Mouse (Mus musculus) kidney, embryonic 15.5 days (tissue): Measurements from ENCODE around the gene Vps51. TPM values are rescaled to one million over a fixed set of nuclear protein-coding genes. Genes with fewer than 3 reads are reported as not detected.

Experiments
- ATAC-seq: fragments of 200-750 bp; cut with Nextera tagmentation; replicated peaks from 2 replicates; pipeline ENCODE4 v1.8.0; 2017; ENCODE audit warnings: moderate TSS enrichment; ENCODE audit not compliant: low FRiP score
- H3K27ac ChIP-seq: fragments of 300-500 bp; sonication (generic); 2 replicates; pipeline ENCODE4 v1.5.1; 2015; ENCODE audit warnings: mild to moderate bottlenecking, inconsistent platforms
- H3K27me3 ChIP-seq: fragments of 300-500 bp; sonication (generic); 2 replicates; pipeline ENCODE4 v1.6.1; 2015; ENCODE audit warnings: inconsistent platforms
- H3K36me3 ChIP-seq: fragments of 300-500 bp; sonication (generic); 2 replicates; pipeline ENCODE4 v1.6.1; 2015; ENCODE audit warnings: inconsistent platforms
- H3K4me1 ChIP-seq: fragments of 300-500 bp; sonication (generic); 2 replicates; pipeline ENCODE4 v1.6.1; 2015; ENCODE audit warnings: inconsistent platforms
- H3K4me2 ChIP-seq: fragments of 300-500 bp; sonication (generic); 2 replicates; pipeline ENCODE4 v1.6.1; 2015; ENCODE audit warnings: moderate library complexity, mild to moderate bottlenecking, inconsistent platforms
- H3K4me3 ChIP-seq: fragments of 300-500 bp; sonication (generic); replicated peaks from 2 replicates; pipeline ENCODE4 v1.5.1; 2015; ENCODE audit warnings: mild to moderate bottlenecking, inconsistent platforms
- H3K9ac ChIP-seq: fragments of 300-500 bp; sonication (generic); 2 replicates; pipeline ENCODE4 v1.6.1; 2015; ENCODE audit warnings: mild to moderate bottlenecking, inconsistent platforms
- H3K9me3 ChIP-seq: fragments of 300-500 bp; sonication (generic); replicated peaks from 2 replicates; pipeline ENCODE4 v1.6.1; 2016; ENCODE audit warnings: inconsistent platforms
- WGBS: fragments of 180-500 bp; shearing (Covaris S2); methylation state at CpG from one replicate; pipeline ENCODE4 v1.1.7; 2015; ENCODE audit warnings: mixed read lengths; 5-methylcytosine and 5-hydroxymethylcytosine counted together
- microRNA-seq: library from miRNA; unstranded; fragments of <30 nt; microRNA quantifications from one replicate; pipeline ENCODE4, GENCODE M21; 2016
- polyA plus RNA-seq: library from polyadenylated mRNA; unstranded; fragments of >200 nt; fragmentation: Nextera tagmentation; extraction: Ambion mirVana; gene quantifications from 2 replicates; pipeline ENCODE4 v1.2.1, GENCODE M21; 2015

The Vps51 gene
- polyA plus RNA-seq, 1 experiment from 2014 or later, result 78.5 TPM

- no peak overlapping the region for H3K4me2 ChIP-seq
- WGBS, result 32% methylated on average over 15 of the region's 15 CpGs
- no peak for ATAC-seq
- H3K4me1 ChIP-seq, result peaks cover 38% of the 10 kb centered on the region
- no peak overlapping the region for H3K4me3 ChIP-seq
- no peaks in the 10 kb centered on the region for H3K27me3 ChIP-seq
- no peak overlapping the region for H3K27ac ChIP-seq
- no peak overlapping the region for H3K9ac ChIP-seq
- H3K9me3 ChIP-seq, result no peaks in the 10 kb centered on the region
- no peaks in the 10 kb centered on the region for H3K36me3 ChIP-seq
These were observed 58.6 kb downstream of the Vps51 start for GRCm38 (mm10) chr19:6018142-6019089.

Small RNA genes within 50 kb of the gene (microRNA-seq; reads per million reads assigned to microRNA genes)
- gene Mir6988, result 1.2 reads per million

Other genes starting within 250 kb of the Vps51 start
- gene Frmd8, start 202.0 kb downstream of the Vps51 start, polyA plus RNA-seq, result 40.2 and 43.1 TPM in 2 replicates
- gene Slc25a45, start 199.4 kb downstream of the Vps51 start, polyA plus RNA-seq, result 8.1 and 8.5 TPM in 2 replicates
- 4.2 and 4.7 TPM in 2 replicates for gene Tigd3, start 183.1 kb downstream of the Vps51 start, polyA plus RNA-seq
- gene Dpf2, start 164.2 kb downstream of the Vps51 start, polyA plus RNA-seq, result 166 and 178 TPM in 2 replicates
- 13.4 and 15.5 TPM in 2 replicates for gene Cdc42ep2, start 152.4 kb downstream of the Vps51 start, polyA plus RNA-seq
- 75.3 and 83.2 TPM in 2 replicates for gene Pola2, start 113.0 kb downstream of the Vps51 start, polyA plus RNA-seq
- gene Slc22a20, start 91.1 kb downstream of the Vps51 start, polyA plus RNA-seq, result not detected in 2 replicates
- gene Capn1, start 61.3 kb downstream of the Vps51 start, polyA plus RNA-seq, result 8.4 and 11.1 TPM in 2 replicates
- 35.6 and 38.5 TPM in 2 replicates for gene Syvn1, start 30.7 kb downstream of the Vps51 start, polyA plus RNA-seq
- gene Mrpl49, start 19.4 kb downstream of the Vps51 start, polyA plus RNA-seq, result 77.9 and 81.6 TPM in 2 replicates
- gene Fau, start 19.4 kb downstream of the Vps51 start, polyA plus RNA-seq, result 741 and 838 TPM in 2 replicates
- gene Znhit2, start 16.0 kb downstream of the Vps51 start, polyA plus RNA-seq, result 33.0 and 33.2 TPM in 2 replicates
- 23.6 and 24.9 TPM in 2 replicates for gene Tm7sf2, start 8.9 kb downstream of the Vps51 start, polyA plus RNA-seq
- not detected in 2 replicates for gene Tmem262, start 2.8 kb upstream of the Vps51 start, polyA plus RNA-seq
- gene Gm28374, start 5.0 kb upstream of the Vps51 start, polyA plus RNA-seq, result 1.6 and 2.0 TPM in 2 replicates
- 73.7 and 79.5 TPM in 2 replicates for gene Zfpl1, start 7.7 kb upstream of the Vps51 start, polyA plus RNA-seq
- gene Cdca5, start 7.8 kb upstream of the Vps51 start, polyA plus RNA-seq, result 44.8 and 45.8 TPM in 2 replicates
- 0.34 and 0.55 TPM in 2 replicates for gene AC131692.1, start 17.2 kb upstream of the Vps51 start, polyA plus RNA-seq
- gene Naaladl1, start 28.6 kb upstream of the Vps51 start, polyA plus RNA-seq, result 0.51 and 0.54 TPM in 2 replicates
- 44.0 and 47.2 TPM in 2 replicates for gene Sac3d1, start 41.4 kb upstream of the Vps51 start, polyA plus RNA-seq
- gene Snx15, start 51.1 kb upstream of the Vps51 start, polyA plus RNA-seq, result 32.3 and 34.2 TPM in 2 replicates
- gene Batf2, start 63.8 kb upstream of the Vps51 start, polyA plus RNA-seq, result 0.52 and 0.54 TPM in 2 replicates
- 103 and 113 TPM in 2 replicates for gene Arl2, start 64.3 kb upstream of the Vps51 start, polyA plus RNA-seq
- gene Majin, start 107.2 kb upstream of the Vps51 start, polyA plus RNA-seq, result not detected in 2 replicates
- 0.39 and 0.74 TPM in 2 replicates for gene Gpha2, start 149.1 kb upstream of the Vps51 start, polyA plus RNA-seq
- 22.9 and 27.6 TPM in 2 replicates for gene Ppp2r5b, start 158.6 kb upstream of the Vps51 start, polyA plus RNA-seq
- 9.8 and 12.1 TPM in 2 replicates for gene Atg2a, start 164.4 kb upstream of the Vps51 start, polyA plus RNA-seq
- 67.8 and 81.8 TPM in 2 replicates for gene Ehd1, start 199.5 kb upstream of the Vps51 start, polyA plus RNA-seq
- 0.78 and 1.0 TPM in 2 replicates for gene Cdc42bpg, start 229.2 kb upstream of the Vps51 start, polyA plus RNA-seq